8 mouse cellular contexts compared by ENCODE assay signal in genomic region chr6:28421469-28422000, GRCm38 (mm10). TPM values are rescaled to one million over a fixed set of nuclear protein-coding genes. Genes with fewer than 3 reads are reported as not detected.
DNase-seq lines count a peak whose midpoint lies in the region; ATAC-seq lines count a peak whose summit lies in the region.

No protein-coding gene starts in this region.

- WGBS in hindbrain, embryonic 14.5 days, result 0% methylated on average over 25 of the region's 27 CpGs

- H3K9me3 ChIP-seq in hindbrain, embryonic 14.5 days (ENCODE audit: control insufficient read depth, low read length), result no peaks in the 10 kb centered on the region

- H3K27ac ChIP-seq in hindbrain, embryonic 14.5 days, result peak overlapping the region; percentile 33; the same call in 1 of the 2 replicates

- peaks cover 33% of the 10 kb centered on the region for H3K4me1 ChIP-seq in hindbrain, embryonic 14.5 days (replicated peaks; ENCODE audit: control insufficient read depth, insufficient read depth, low read length)

- peak overlapping the region; percentile 94 for H3K4me2 ChIP-seq in hindbrain, embryonic 14.5 days (replicated peaks)

- DNase-seq in R1 (ENCODE audit: low read depth, low spot score), result peak; percentile 97
- DNase-seq in cerebellum, postnatal 25 days, result peak; percentile 93 to 96
- peak; percentile 79 to 91 for DNase-seq in frontal cortex, postnatal 25 days (ENCODE audit: low spot score in 2 of 2)
- DNase-seq in hindbrain, embryonic 14.5 days (ENCODE audit: low spot score), result peak; percentile 92
- DNase-seq in layer of hippocampus, postnatal 36 days, result peak; percentile 92 to 94
- DNase-seq in lung, postnatal 36 days, result peak; percentile 98
- DNase-seq in retina, postnatal 1 day, result peak; percentile 94
- peak; percentile 98 to 99 for DNase-seq in urinary bladder, adult 18-20 months (ENCODE audit: low spot score in 2 of 2)

- ATAC-seq in hindbrain, embryonic 14.5 days (ENCODE audit: low FRiP score), result peak; percentile 87

- H3K9ac ChIP-seq in hindbrain, embryonic 14.5 days, result peak overlapping the region; percentile 74

- H3K36me3 ChIP-seq in hindbrain, embryonic 14.5 days (replicated peaks; ENCODE audit: control insufficient read depth, insufficient read depth), result peaks cover 36% of the 10 kb centered on the region

- H3K4me3 ChIP-seq in hindbrain, embryonic 14.5 days (replicated peaks; ENCODE audit: low read length), result peak overlapping the region; percentile 85

- no peaks in the 10 kb centered on the region for H3K27me3 ChIP-seq in hindbrain, embryonic 14.5 days (ENCODE audit: control insufficient read depth, insufficient read depth, low read length)

RNA-seq across cellular contexts. Expression of gene Arf5, which starts 1.8 kb away (rescaled TPM):
- 417 and 419 TPM in 2 replicates for polyA plus RNA-seq in hindbrain, embryonic 14.5 days (2014; fragmentation: Nextera tagmentation; extraction: Ambion mirVana)
- 100 to 1,000 TPM; 272 to 305 TPM for total RNA-seq in layer of hippocampus, postnatal 36 days (2021)

RNA-seq across cellular contexts. Expression of gene Fscn3, which starts 6.1 kb away (rescaled TPM):
- not detected in 2 replicates for polyA plus RNA-seq in hindbrain, embryonic 14.5 days (2014; fragmentation: Nextera tagmentation; extraction: Ambion mirVana)
- under 1 TPM in 1 of 2 experiments, not detected in 1; 0.17 TPM for total RNA-seq in layer of hippocampus, postnatal 36 days (2021)

RNA-seq across cellular contexts. Expression of gene Gcc1, which starts 6.7 kb away (rescaled TPM):
- 8.6 and 10.2 TPM in 2 replicates for polyA plus RNA-seq in hindbrain, embryonic 14.5 days (2014; fragmentation: Nextera tagmentation; extraction: Ambion mirVana)
- 10 to 100 TPM; 17.9 to 20.1 TPM for total RNA-seq in layer of hippocampus, postnatal 36 days (2021)

RNA-seq across cellular contexts. Expression of gene Zfp800, which starts 23.7 kb away (rescaled TPM):
- 22.4 and 23.0 TPM in 2 replicates for polyA plus RNA-seq in hindbrain, embryonic 14.5 days (2014; fragmentation: Nextera tagmentation; extraction: Ambion mirVana)
- total RNA-seq in layer of hippocampus, postnatal 36 days (2021), result 10 to 100 TPM; 25.5 to 30.4 TPM

RNA-seq across cellular contexts. Expression of gene Pax4, which starts 27.6 kb away (rescaled TPM):
- not detected in 2 replicates for polyA plus RNA-seq in hindbrain, embryonic 14.5 days (2014; fragmentation: Nextera tagmentation; extraction: Ambion mirVana)
- total RNA-seq in layer of hippocampus, postnatal 36 days (2021), result not detected

Comparison
In these comparisons a context has a peak if more than half of its experiments do, and no peak if none do; other contexts are left out.
1. Peak in every context shown above with its lines: DNase-seq, ATAC-seq, H3K4me3 ChIP-seq and H3K27ac ChIP-seq.